Mouse (Mus musculus) liver, embryonic 14.5 days (tissue): ENCODE data around the gene Rapgef4. TPM values are rescaled to one million over a fixed set of nuclear protein-coding genes. Genes with fewer than 3 reads are reported as not detected.
"Not testable (repeated sequence)": the region's sequence is repeated elsewhere in the genome, so short reads cannot be mapped to it uniquely, and the experiment has no call there.

ENCODE experiments used
- ATAC-seq: fragments of 200-750 bp; cut with Nextera tagmentation; 2 replicates; pipeline ENCODE4 v1.8.0; 2017; ENCODE audit warnings: moderate number of reproducible peaks, mild to moderate bottlenecking, moderate library complexity; ENCODE audit not compliant: insufficient read depth
- DNase-seq, 3 experiments: peaks; one replicate each; pipeline ENCODE4 v3.0.0-alpha.2; 2012 to 2013; ENCODE audit warnings: low read depth in 3 of 3, low spot score in 3 of 3
- H3K27ac ChIP-seq: fragments of 300-500 bp; sonication (generic); 2 replicates; pipeline ENCODE4 v1.5.1; 2014; ENCODE audit warnings: moderate library complexity, mild to moderate bottlenecking, control low read depth, inconsistent platforms
- H3K27me3 ChIP-seq: fragments of 300-500 bp; sonication (generic); 2 replicates; pipeline ENCODE4 v1.6.1; 2014; ENCODE audit warnings: mild to moderate bottlenecking, low read length, moderate library complexity; ENCODE audit not compliant: control insufficient read depth, insufficient read depth
- H3K36me3 ChIP-seq: fragments of 300-500 bp; sonication (generic); replicated peaks from 2 replicates; pipeline ENCODE4 v1.6.1; 2014; ENCODE audit warnings: low read depth; ENCODE audit not compliant: control insufficient read depth, insufficient read depth
- H3K4me1 ChIP-seq, 2 experiments: fragments of 200-500 bp in 1 of 2; fragments of 300-500 bp in 1 of 2; sonication (generic) in 1 of 2; replicated peaks; 2 replicates each; pipeline ENCODE4 v1.6.1; 2012 to 2014; ENCODE audit warnings: antibody characterized with exemption in 1 of 2, inconsistent platforms in 1 of 2, low read length in 1 of 2; ENCODE audit not compliant: control insufficient read depth in 2 of 2, insufficient read depth in 2 of 2
- H3K4me2 ChIP-seq: fragments of 300-500 bp; sonication (generic); 2 replicates; pipeline ENCODE4 v1.6.1; 2014; ENCODE audit warnings: low read depth, mild to moderate bottlenecking, control low read depth, moderate library complexity
- H3K4me3 ChIP-seq, 2 experiments: fragments of 200-500 bp in 1 of 2; fragments of 300-500 bp in 1 of 2; sonication (generic) in 1 of 2; 2 replicates each; pipeline ENCODE4 v1.5.1; 2012 to 2014; ENCODE audit warnings: low read depth in 2 of 2, low read length in 2 of 2, mild to moderate bottlenecking in 2 of 2, control low read depth in 1 of 2, inconsistent platforms in 1 of 2, moderate library complexity in 1 of 2; ENCODE audit not compliant: insufficient read depth in 1 of 2
- H3K9ac ChIP-seq: fragments of 300-500 bp; sonication (generic); replicated peaks from 2 replicates; pipeline ENCODE4 v1.6.1; 2014; ENCODE audit warnings: mild to moderate bottlenecking, control low read depth, moderate library complexity
- H3K9me3 ChIP-seq: fragments of 300-500 bp; sonication (generic); 2 replicates; pipeline ENCODE4 v1.6.1; 2016; ENCODE audit warnings: low read length, mixed read lengths; ENCODE audit not compliant: control insufficient read depth
- CTCF ChIP-seq: IDR thresholded peaks from 2 replicates; pipeline ENCODE4 v1.5.1; 2016; ENCODE audit warnings: antibody characterized with exemption, low read depth, control low read depth
- EP300 ChIP-seq: IDR thresholded peaks from 2 replicates; pipeline ENCODE4 v1.6.1; 2016; ENCODE audit warnings: antibody characterized with exemption, low read depth
- WGBS: fragments of 180-500 bp; shearing (Covaris S2); extraction: QIAGEN DNeasy Blood & Tissue Kit; methylation state at CpG from one replicate; pipeline ENCODE4 v1.1.7; 2014; ENCODE audit not compliant: insufficient replicate concordance; 5-methylcytosine and 5-hydroxymethylcytosine counted together
- polyA plus RNA-seq, 2 experiments: library from polyadenylated mRNA; depleted of rRNA in 1 of 2; stranded (reverse) in 1 of 2; unstranded in 1 of 2; fragments of >200 nt; fragmentation: Nextera tagmentation in 1 of 2; extraction: Ambion mirVana in 1 of 2; gene quantifications; 2 replicates each; pipeline versions ENCODE4 v1.2.1 to v1.2.3; 2012 to 2014

Rapgef4 gene
- polyA plus RNA-seq, 2 experiments = 2.2 to 4.2 TPM

DNA sequence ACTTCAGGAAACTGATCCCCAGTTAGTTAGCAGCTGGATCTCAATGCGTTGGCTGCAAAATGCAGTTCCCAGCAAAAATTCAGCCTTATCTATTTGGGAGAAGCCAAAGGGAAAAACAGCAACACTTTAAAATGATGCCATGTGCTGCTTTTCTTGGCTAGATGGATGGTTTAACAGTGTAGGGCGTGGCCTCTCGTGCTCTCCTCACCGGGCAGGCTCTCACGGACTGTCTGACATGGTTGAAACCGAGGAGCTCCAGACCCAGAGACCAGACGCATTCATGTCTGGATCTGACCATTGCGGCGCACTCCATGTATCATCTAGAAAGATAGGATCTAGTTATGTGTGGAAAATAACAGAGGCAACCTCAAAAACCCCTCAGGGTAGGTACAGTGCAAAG is 87.5 kb downstream of the Rapgef4 start:
- H3K4me1 ChIP-seq = no peaks in the 10 kb centered on the region
- 69% methylated on average over 9 of the region's 9 CpGs for WGBS
- no peak overlapping the region for H3K4me2 ChIP-seq
- H3K9me3 ChIP-seq = no peaks in the 10 kb centered on the region
- TF ChIP-seq CTCF (no peak), EP300 (no peak)
- H3K27ac ChIP-seq = no peak overlapping the region
- no peaks in the 10 kb centered on the region for H3K36me3 ChIP-seq
- DNase-seq (no peak), ATAC-seq (no peak)
- H3K4me3 ChIP-seq = no peak overlapping the region
- no peaks in the 10 kb centered on the region for H3K27me3 ChIP-seq
- H3K9ac ChIP-seq = no peak overlapping the region

DNA sequence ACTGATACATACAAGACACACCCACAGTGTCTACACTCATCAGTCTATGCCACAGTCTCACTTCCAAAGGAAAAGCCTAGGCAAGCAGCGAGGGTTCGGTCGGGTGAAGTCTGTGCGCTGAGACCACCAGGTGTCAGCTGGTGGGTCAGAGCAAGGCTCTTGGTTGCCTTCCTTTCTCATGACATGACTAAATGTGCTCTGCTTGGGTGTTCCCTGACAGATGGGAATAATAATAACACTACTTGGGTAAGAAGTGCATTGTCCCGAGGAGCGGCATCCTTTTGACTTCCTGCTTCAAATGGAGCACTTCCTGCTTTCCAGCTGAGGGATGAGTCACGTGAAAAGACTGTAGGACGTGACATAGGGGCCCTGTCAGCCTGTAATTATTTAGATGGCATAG is 89.0 kb downstream of the Rapgef4 start:
- H3K9me3 ChIP-seq = no peaks in the 10 kb centered on the region
- no peak for DNase-seq
- no peak for ATAC-seq
- WGBS = 35% methylated on average over 8 of the region's 8 CpGs
- no peak for TF ChIP-seq EP300
- no peak for TF ChIP-seq CTCF
- no peak overlapping the region for H3K4me3 ChIP-seq
- no peak overlapping the region for H3K4me2 ChIP-seq
- no peak overlapping the region for H3K9ac ChIP-seq
- H3K4me1 ChIP-seq = no peaks in the 10 kb centered on the region
- no peak overlapping the region for H3K27ac ChIP-seq
- H3K27me3 ChIP-seq = no peaks in the 10 kb centered on the region
- H3K36me3 ChIP-seq = no peaks in the 10 kb centered on the region

DNA sequence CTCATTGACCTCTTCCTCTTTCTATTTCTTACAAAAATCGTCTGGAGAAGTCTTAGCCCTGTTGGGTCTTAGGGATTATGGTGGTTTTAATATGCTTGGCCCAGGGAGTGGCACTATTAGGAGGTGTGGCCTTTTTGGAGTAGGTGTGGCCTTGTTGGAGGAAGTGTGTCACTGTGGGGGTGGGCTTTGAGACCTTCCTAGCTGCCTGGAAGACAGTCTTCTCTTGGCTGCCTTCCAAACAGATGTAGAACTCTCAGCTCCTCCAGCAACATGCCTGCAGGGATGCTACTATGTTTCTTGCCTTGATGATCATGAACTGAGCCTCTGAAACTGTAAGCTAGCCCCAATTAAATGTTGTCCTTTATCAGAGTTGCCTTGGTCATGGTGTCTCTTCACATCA is 92.1 kb downstream of the Rapgef4 start:
- not testable (repeated sequence) for H3K27me3 ChIP-seq, H3K4me3 ChIP-seq, ATAC-seq, H3K4me1 ChIP-seq, H3K36me3 ChIP-seq, H3K4me2 ChIP-seq, H3K27ac ChIP-seq, H3K9me3 ChIP-seq, H3K9ac ChIP-seq, DNase-seq
- 15% methylated on average over 1 of the region's 1 CpGs for WGBS

DNA sequence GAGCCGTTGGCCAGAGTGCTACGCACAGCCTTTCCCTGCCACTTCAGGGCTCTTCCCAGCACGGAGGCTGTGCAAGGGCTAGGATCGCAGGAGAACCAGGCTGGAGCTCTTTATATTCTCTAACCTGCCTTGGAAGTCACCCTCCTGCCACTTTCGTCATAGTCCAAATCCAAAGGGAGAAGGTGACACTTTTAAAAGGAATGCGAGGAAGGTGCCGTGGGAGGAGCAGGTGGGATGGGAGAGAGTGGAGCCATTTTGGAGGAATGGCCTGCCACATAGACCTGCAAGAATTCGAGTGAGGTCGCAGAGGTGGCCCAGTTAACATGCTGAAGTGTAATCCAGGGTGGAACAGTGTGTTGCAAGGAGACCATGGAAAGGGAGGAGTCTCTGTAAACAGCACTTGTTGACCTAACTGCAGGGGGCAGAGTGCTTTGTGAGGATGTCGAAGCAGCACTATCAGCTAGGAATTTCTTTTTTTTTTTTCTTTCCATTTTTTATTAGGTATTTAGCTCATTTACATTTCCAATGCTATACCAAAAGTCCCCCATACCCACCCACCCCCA is 94.0 kb downstream of the Rapgef4 start:
- no peak for DNase-seq
- no peak overlapping the region for H3K27ac ChIP-seq
- no peak overlapping the region for H3K4me2 ChIP-seq

DNA sequence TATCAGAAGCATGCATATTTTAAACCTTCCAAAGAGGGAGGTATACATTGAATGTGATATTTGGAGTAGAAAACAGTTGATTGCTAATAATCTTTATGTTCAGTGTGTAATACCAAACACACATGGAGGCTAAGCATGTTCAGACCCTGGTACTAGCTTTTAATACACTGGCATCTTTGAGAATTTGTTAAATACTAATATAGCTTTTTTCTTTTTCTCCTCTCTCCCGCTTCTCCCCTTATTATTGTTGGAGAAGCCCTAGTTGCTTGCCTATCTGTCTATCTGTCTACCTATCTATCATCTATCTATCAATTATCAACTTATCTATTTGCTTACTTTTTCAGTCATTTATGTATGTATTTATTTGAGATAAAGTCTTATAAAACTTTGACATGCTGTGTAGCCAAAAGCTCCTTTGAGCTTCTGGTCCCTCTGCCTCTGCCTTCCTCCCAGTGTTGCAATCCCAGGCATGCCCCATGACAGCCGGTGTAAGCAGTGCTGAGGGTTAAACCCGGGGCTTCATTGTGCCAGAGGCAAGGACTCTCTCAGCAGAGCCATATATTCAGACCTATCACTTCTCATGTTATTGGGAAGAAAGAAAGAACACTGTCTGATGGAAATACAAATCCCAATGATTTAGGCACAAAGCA is 96.6 kb downstream of the Rapgef4 start:
- no peaks in the 10 kb centered on the region for H3K4me1 ChIP-seq
- no peak overlapping the region for H3K27ac ChIP-seq
- WGBS = 51% methylated on average over 3 of the region's 3 CpGs

More for the DNA sequence above, 94.0 kb downstream of the Rapgef4 start:
- ATAC-seq = no peak
- H3K27me3 ChIP-seq = no peaks in the 10 kb centered on the region
- no peak overlapping the region for H3K4me3 ChIP-seq
- H3K9me3 ChIP-seq = no peaks in the 10 kb centered on the region
- no peak overlapping the region for H3K9ac ChIP-seq
- 69% methylated on average over 10 of the region's 10 CpGs for WGBS
- TF ChIP-seq CTCF = no peak
- no peak for TF ChIP-seq EP300
- no peaks in the 10 kb centered on the region for H3K4me1 ChIP-seq
- H3K36me3 ChIP-seq = no peaks in the 10 kb centered on the region

More for the DNA sequence above, 96.6 kb downstream of the Rapgef4 start:
- ATAC-seq (no peak), DNase-seq (no peak)
- Histone ChIP-seq H3K4me2 (no peak overlapping the region), H3K4me3 (no peak overlapping the region), H3K36me3 (no peaks in the 10 kb centered on the region), H3K9ac (no peak overlapping the region), H3K27me3 (no peaks in the 10 kb centered on the region), H3K9me3 (no peaks in the 10 kb centered on the region)
- TF ChIP-seq EP300 (no peak), CTCF (no peak)
